Mouse (Mus musculus): ENCODE measurements around the gene Rhebl1. TPM values are rescaled to one million over a fixed set of nuclear protein-coding genes. Genes with fewer than 3 reads are reported as not detected.
A peak's percentile ranks its signal among the peaks of the same experiment; 100 is the strongest.

Rhebl1 gene
- total RNA-seq, 2 experiments from 2014 or later = 6.8 to 7.0 TPM

GRCm38 (mm10) chr15:98871070-98871915 is 23.0 kb downstream of the Rhebl1 start, which contains the start of gene Kmt2d:
Kmt2d (minus strand) TSS chr15:98871204.
- DNase-seq = no peak

GRCm38 (mm10) chr15:98870179-98871069 is 23.9 kb downstream of the Rhebl1 start:
- DNase-seq = no peak

GRCm38 (mm10) chr15:98869342-98870178 is 24.8 kb downstream of the Rhebl1 start:
- DNase-seq = no peak

GRCm38 (mm10) chr15:98868346-98869063 is 25.8 kb downstream of the Rhebl1 start:
- no peak for DNase-seq

- peak; percentile 25 to 47 for DNase-seq
Measured at GRCm38 (mm10) chr15:98867321-98867720, 27.0 kb downstream of the Rhebl1 start.

GRCm38 (mm10) chr15:98866501-98866900 is 27.8 kb downstream of the Rhebl1 start:
- DNase-seq = no peak

- no peak for DNase-seq
Measured at GRCm38 (mm10) chr15:98865771-98866170, 28.6 kb downstream of the Rhebl1 start.

- DNase-seq = no peak
Measured at GRCm38 (mm10) chr15:98864951-98865350, 29.4 kb downstream of the Rhebl1 start.

GRCm38 (mm10) chr15:98863451-98863958 is 30.8 kb downstream of the Rhebl1 start:
- DNase-seq = no peak

- no peak for DNase-seq
Measured at GRCm38 (mm10) chr15:98861701-98862410, 32.5 kb downstream of the Rhebl1 start.

GRCm38 (mm10) chr15:98860921-98861320 is 33.4 kb downstream of the Rhebl1 start:
- no peak for DNase-seq

- no peak for DNase-seq
Measured at GRCm38 (mm10) chr15:98859319-98860043, 34.9 kb downstream of the Rhebl1 start.

GRCm38 (mm10) chr15:98854214-98854613 is 40.1 kb downstream of the Rhebl1 start:
- peak in 1 of 2 experiments; percentile 1 for DNase-seq

- DNase-seq = peak in 1 of 2 experiments; percentile 2
Measured at GRCm38 (mm10) chr15:98853161-98853937, 41.0 kb downstream of the Rhebl1 start.

- DNase-seq = no peak
Measured at GRCm38 (mm10) chr15:98852733-98853132, 41.6 kb downstream of the Rhebl1 start.

GRCm38 (mm10) chr15:98852071-98852470 is 42.3 kb downstream of the Rhebl1 start:
- peak in 1 of 2 experiments; percentile 4 for DNase-seq

- DNase-seq = peak in 1 of 2 experiments; percentile 8
Measured at GRCm38 (mm10) chr15:98851229-98851818, 43.0 kb downstream of the Rhebl1 start.

GRCm38 (mm10) chr15:98850668-98851067 is 43.7 kb downstream of the Rhebl1 start:
- no peak for DNase-seq

All from layer of hippocampus, postnatal 36 days (tissue).